26 mouse cellular contexts compared by ENCODE assay signal in the genomic region with DNA sequence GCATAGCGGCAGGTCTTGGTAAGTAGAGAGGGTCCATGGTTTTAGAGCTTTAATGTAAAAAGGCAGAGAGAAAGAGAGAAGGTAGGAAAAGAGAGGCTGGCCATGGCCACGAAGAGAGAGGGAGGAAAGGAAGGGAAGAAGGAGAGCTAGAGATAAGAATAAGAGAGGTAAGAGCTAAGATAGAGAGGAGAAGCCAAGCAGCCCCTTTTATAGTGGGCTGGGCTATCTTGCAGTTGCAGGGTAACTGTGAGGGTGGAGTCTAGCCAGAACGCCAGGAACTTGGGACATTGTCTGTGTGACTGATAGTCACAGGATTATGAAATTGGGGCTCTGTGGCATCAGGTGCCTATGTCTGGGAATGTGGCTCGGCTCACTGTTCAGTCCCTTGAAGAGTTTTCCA. TPM values are rescaled to one million over a fixed set of nuclear protein-coding genes. Genes with fewer than 3 reads are reported as not detected.
A peak's percentile ranks its signal among the peaks of the same experiment; 100 is the strongest.
DNase-seq lines count a peak whose midpoint lies in the region; ATAC-seq and TF ChIP-seq lines count a peak whose summit lies in the region.
"Had no signal": no experiment of that assay in that cellular context is flagged by ENCODE, and none has a peak within 500 bp of the region (broad histone marks: within the 10 kb centered on the region; RNA-seq: fewer than 3 reads in every experiment).

No protein-coding gene starts in this region.

- no peaks in the 10 kb centered on the region for H3K27me3 ChIP-seq in E14TG2a.4 (ENCODE audit: insufficient read depth, low read length)
- no peaks in the 10 kb centered on the region for H3K27me3 ChIP-seq in liver, embryonic 11.5 days (replicated peaks; ENCODE audit: control insufficient read depth, insufficient read depth, low read length)
- H3K27me3 ChIP-seq in liver, postnatal 0 days (ENCODE audit: insufficient read depth, low read length), result no peaks in the 10 kb centered on the region
- no peaks in the 10 kb centered on the region for H3K27me3 ChIP-seq in hindbrain, embryonic 16.5 days (replicated peaks; ENCODE audit: control insufficient read depth, insufficient read depth, low read length)
- no peaks in the 10 kb centered on the region for H3K27me3 ChIP-seq in hindbrain, embryonic 11.5 days (ENCODE audit: control insufficient read depth, insufficient read depth, low read length)
- H3K27me3 ChIP-seq: embryonic facial prominence, embryonic 13.5 days; forebrain, embryonic 13.5 days; kidney, embryonic 15.5 days; lung, embryonic 15.5 days; midbrain, embryonic 15.5 days; neural tube, embryonic 12.5 days had no signal

- H3K9me3 ChIP-seq in E14TG2a.4 (ENCODE audit: low read length), result no peaks in the 10 kb centered on the region
- no peaks in the 10 kb centered on the region for H3K9me3 ChIP-seq in liver, embryonic 11.5 days (ENCODE audit: control insufficient read depth, low read length)
- H3K9me3 ChIP-seq in liver, postnatal 0 days (ENCODE audit: low read length), result no peaks in the 10 kb centered on the region
- no peaks in the 10 kb centered on the region for H3K9me3 ChIP-seq in hindbrain, embryonic 16.5 days (ENCODE audit: control insufficient read depth, low read length)
- H3K9me3 ChIP-seq in hindbrain, embryonic 11.5 days (ENCODE audit: control insufficient read depth, low read length), result no peaks in the 10 kb centered on the region
- H3K9me3 ChIP-seq: embryonic facial prominence, embryonic 13.5 days; forebrain, embryonic 13.5 days; G1E; heart, embryonic 10.5 days; kidney, embryonic 15.5 days; lung, embryonic 15.5 days; midbrain, embryonic 15.5 days; neural tube, embryonic 12.5 days had no signal

- peak overlapping the region; percentile 16 for H3K27ac ChIP-seq in liver, embryonic 11.5 days (ENCODE audit: low read depth, low read length)
- H3K27ac ChIP-seq in liver, postnatal 0 days (ENCODE audit: low read depth), result no peak overlapping the region
- no peak overlapping the region for H3K27ac ChIP-seq in hindbrain, embryonic 16.5 days (ENCODE audit: low read depth, low read length)
- no peak overlapping the region for H3K27ac ChIP-seq in hindbrain, embryonic 11.5 days (ENCODE audit: low read depth, low read length)
- H3K27ac ChIP-seq: embryonic facial prominence, embryonic 13.5 days; forebrain, embryonic 13.5 days; heart, embryonic 10.5 days; kidney, embryonic 15.5 days; left cerebral cortex, adult 2 months; lung, embryonic 15.5 days; midbrain, embryonic 15.5 days; neural tube, embryonic 12.5 days had no signal

- ATAC-seq in liver, embryonic 11.5 days (replicated peaks; ENCODE audit: low FRiP score), result peak; percentile 95
- ATAC-seq in liver, postnatal 0 days, result peak; percentile 23; the same call in 1 of the 2 replicates
- no peak for ATAC-seq in hindbrain, embryonic 16.5 days
- no peak for ATAC-seq in hindbrain, embryonic 11.5 days (ENCODE audit: low FRiP score)
- ATAC-seq: CD4-positive, CD25-positive, alpha-beta regulatory T cell, adult 4 months; forebrain, embryonic 13.5 days; intestine, postnatal 0 days; midbrain, embryonic 15.5 days had no signal

- peak overlapping the region; percentile 45 for H3K4me2 ChIP-seq in liver, embryonic 11.5 days
- no peak overlapping the region for H3K4me2 ChIP-seq in liver, postnatal 0 days (ENCODE audit: low read depth, low read length)
- H3K4me2 ChIP-seq in hindbrain, embryonic 16.5 days (ENCODE audit: low read length), result no peak overlapping the region
- no peak overlapping the region for H3K4me2 ChIP-seq in hindbrain, embryonic 11.5 days (replicated peaks; ENCODE audit: low read depth, low read length)
- H3K4me2 ChIP-seq: embryonic facial prominence, embryonic 13.5 days; forebrain, embryonic 13.5 days; kidney, embryonic 15.5 days; lung, embryonic 15.5 days; midbrain, embryonic 15.5 days; neural tube, embryonic 12.5 days had no signal

- H3K4me1 ChIP-seq in E14TG2a.4 (replicated peaks; ENCODE audit: low read depth, low read length), result peaks cover 64% of the 10 kb centered on the region
- peaks cover 6% of the 10 kb centered on the region for H3K4me1 ChIP-seq in liver, embryonic 11.5 days (replicated peaks; ENCODE audit: control insufficient read depth, insufficient read depth, low read length)
- H3K4me1 ChIP-seq in liver, postnatal 0 days (ENCODE audit: insufficient read depth), result no peaks in the 10 kb centered on the region
- H3K4me1 ChIP-seq in hindbrain, embryonic 16.5 days (ENCODE audit: control insufficient read depth, insufficient read depth, low read depth, low read length), result no peaks in the 10 kb centered on the region
- H3K4me1 ChIP-seq in hindbrain, embryonic 11.5 days (replicated peaks; ENCODE audit: control insufficient read depth, insufficient read depth, low read length), result no peaks in the 10 kb centered on the region
- H3K4me1 ChIP-seq: forebrain, embryonic 13.5 days; midbrain, embryonic 15.5 days; neural tube, embryonic 12.5 days had no signal

- H3K36me3 ChIP-seq in E14TG2a.4 (ENCODE audit: insufficient read depth, low read length), result no peaks in the 10 kb centered on the region
- H3K36me3 ChIP-seq in liver, embryonic 11.5 days (ENCODE audit: control insufficient read depth, insufficient read depth, low read length), result no peaks in the 10 kb centered on the region
- no peaks in the 10 kb centered on the region for H3K36me3 ChIP-seq in liver, postnatal 0 days (replicated peaks; ENCODE audit: insufficient read depth, low read length)
- H3K36me3 ChIP-seq in hindbrain, embryonic 16.5 days (ENCODE audit: control insufficient read depth, insufficient read depth, low read length), result no peaks in the 10 kb centered on the region
- no peaks in the 10 kb centered on the region for H3K36me3 ChIP-seq in hindbrain, embryonic 11.5 days (ENCODE audit: control insufficient read depth, insufficient read depth, low read length)
- H3K36me3 ChIP-seq: embryonic facial prominence, embryonic 13.5 days; G1E; heart, embryonic 10.5 days; kidney, embryonic 15.5 days; lung, embryonic 15.5 days; midbrain, embryonic 15.5 days; neural tube, embryonic 12.5 days had no signal

- peak; percentile 29 for DNase-seq in R1 (ENCODE audit: low read depth, low spot score)
- DNase-seq in liver, embryonic 11.5 days (ENCODE audit: low spot score), result no peak
- DNase-seq in liver, postnatal 0 days, result no peak
- DNase-seq in left cerebral cortex, adult 11 months (ENCODE audit: low spot score), result no peak
- no peak for DNase-seq in hindbrain, embryonic 11.5 days (ENCODE audit: low spot score)
- DNase-seq: adrenal gland, postnatal 36 days; cerebellum, adult 18-20 months; cerebellum, postnatal 14 days; kidney, postnatal 4 days; lung, postnatal 36 days; thymus, adult 2 months; thymus, postnatal 4 days had no signal

- WGBS in liver, embryonic 11.5 days, result 44% methylated on average over 4 of the region's 4 CpGs
- 49% methylated on average over 4 of the region's 4 CpGs for WGBS in liver, postnatal 0 days (ENCODE audit: insufficient replicate concordance)
- 77% methylated on average over 4 of the region's 4 CpGs for WGBS in hindbrain, embryonic 16.5 days
- WGBS in hindbrain, embryonic 11.5 days, result 74% methylated on average over 4 of the region's 4 CpGs

- H3K9ac ChIP-seq in liver, embryonic 11.5 days (ENCODE audit: low read depth, low read length), result no peak overlapping the region
- no peak overlapping the region for H3K9ac ChIP-seq in liver, postnatal 0 days (replicated peaks)
- no peak overlapping the region for H3K9ac ChIP-seq in hindbrain, embryonic 16.5 days (ENCODE audit: low read depth, low read length)
- H3K9ac ChIP-seq in hindbrain, embryonic 11.5 days (ENCODE audit: low read depth, low read length), result no peak overlapping the region
- H3K9ac ChIP-seq: embryonic facial prominence, embryonic 13.5 days; forebrain, embryonic 13.5 days; kidney, embryonic 15.5 days; lung, embryonic 15.5 days; midbrain, embryonic 15.5 days; neural tube, embryonic 12.5 days had no signal

- no peak for TF ChIP-seq EP300 in liver, postnatal 0 days (IDR thresholded peaks at IDR 0.05; ENCODE audit: low read depth)

- H3K4me3 ChIP-seq in E14TG2a.4 (replicated peaks; ENCODE audit: low read length), result peak overlapping the region; percentile 72
- no peak overlapping the region for H3K4me3 ChIP-seq in liver, embryonic 11.5 days (ENCODE audit: low read depth, low read length)
- no peak overlapping the region for H3K4me3 ChIP-seq in liver, postnatal 0 days (ENCODE audit: low read depth, low read length)
- H3K4me3 ChIP-seq in hindbrain, embryonic 16.5 days (ENCODE audit: low read length), result no peak overlapping the region
- H3K4me3 ChIP-seq in hindbrain, embryonic 11.5 days (ENCODE audit: low read depth, low read length), result no peak overlapping the region
- H3K4me3 ChIP-seq: embryonic facial prominence, embryonic 13.5 days; erythroblast, embryonic 14.5 days; forebrain, embryonic 13.5 days; heart, embryonic 10.5 days; kidney, embryonic 15.5 days; left cerebral cortex, adult 2 months; lung, embryonic 15.5 days; midbrain, embryonic 15.5 days; neural tube, embryonic 12.5 days had no signal

- no peak for TF ChIP-seq CTCF in E14TG2a.4 (conservative IDR thresholded peaks at IDR 0.05; ENCODE audit: low read length)
- TF ChIP-seq CTCF in liver, postnatal 0 days (IDR thresholded peaks at IDR 0.05; ENCODE audit: low read depth), result no peak

RNA-seq across cellular contexts. Expression of gene Dse, which starts 31.0 kb away (rescaled TPM):
- 14.9 and 16.8 TPM in 2 replicates for polyA plus RNA-seq in liver, embryonic 11.5 days (2014; fragmentation: Nextera tagmentation; extraction: Ambion mirVana)
- polyA plus RNA-seq in liver, postnatal 0 days (2015; fragmentation: Nextera tagmentation; extraction: Ambion mirVana), result 5.6 and 5.8 TPM in 2 replicates
- 6.1 and 9.1 TPM in 2 replicates for polyA plus RNA-seq in hindbrain, embryonic 16.5 days (2015; fragmentation: Nextera tagmentation; extraction: Ambion mirVana)
- 22.2 and 25.6 TPM in 2 replicates for polyA plus RNA-seq in hindbrain, embryonic 11.5 days (2014; fragmentation: Nextera tagmentation; extraction: Ambion mirVana)
- polyA plus RNA-seq: erythroblast, embryonic 14.5 days; G1E had no signal

RNA-seq across cellular contexts. Expression of gene Tspyl1, which starts 43.5 kb away (rescaled TPM):
- 36.5 and 39.0 TPM in 2 replicates for polyA plus RNA-seq in liver, embryonic 11.5 days (2014; fragmentation: Nextera tagmentation; extraction: Ambion mirVana)
- polyA plus RNA-seq in liver, postnatal 0 days (2015; fragmentation: Nextera tagmentation; extraction: Ambion mirVana), result 20.7 and 21.0 TPM in 2 replicates
- 125 and 134 TPM in 2 replicates for polyA plus RNA-seq in hindbrain, embryonic 16.5 days (2015; fragmentation: Nextera tagmentation; extraction: Ambion mirVana)
- polyA plus RNA-seq in hindbrain, embryonic 11.5 days (2014; fragmentation: Nextera tagmentation; extraction: Ambion mirVana), result 80.5 and 82.8 TPM in 2 replicates

RNA-seq across cellular contexts. Expression of gene Tspyl4, which starts 58.7 kb away (rescaled TPM):
- polyA plus RNA-seq in liver, embryonic 11.5 days (2014; fragmentation: Nextera tagmentation; extraction: Ambion mirVana), result 1.5 and 2.2 TPM in 2 replicates
- polyA plus RNA-seq in liver, postnatal 0 days (2015; fragmentation: Nextera tagmentation; extraction: Ambion mirVana), result 0.46 and 0.51 TPM in 2 replicates
- polyA plus RNA-seq in hindbrain, embryonic 16.5 days (2015; fragmentation: Nextera tagmentation; extraction: Ambion mirVana), result 413 and 424 TPM in 2 replicates
- polyA plus RNA-seq in hindbrain, embryonic 11.5 days (2014; fragmentation: Nextera tagmentation; extraction: Ambion mirVana), result 31.0 and 38.7 TPM in 2 replicates
- polyA plus RNA-seq: erythroblast, embryonic 14.5 days had no signal

Comparison
In these comparisons a context has a peak if more than half of its experiments do, and no peak if none do; other contexts are left out.
1. ATAC-seq: peak in liver, embryonic 11.5 days (single experiment) and liver, postnatal 0 days (single experiment); none in hindbrain, embryonic 16.5 days (single experiment) and hindbrain, embryonic 11.5 days (single experiment).